Mouse (Mus musculus) cerebellum, postnatal 4 days (tissue): ENCODE data around the gene Foxq1.

Source experiments
- DNase-seq, 2 experiments: peaks; one replicate each; pipeline ENCODE4 v3.0.0; 2022; ENCODE audit warnings: low spot score in 2 of 2, mixed read lengths in 1 of 2

The Foxq1 gene

GRCm38 (mm10) chr13:31572806-31573508, 17.0 kb downstream of the Foxq1 start:
- DNase-seq, result no peak

- DNase-seq, result no peak
Measured at GRCm38 (mm10) chr13:31574627-31575026, 18.7 kb downstream of the Foxq1 start.

- no peak for DNase-seq
Measured at GRCm38 (mm10) chr13:31576696-31577095, 20.8 kb downstream of the Foxq1 start.

GRCm38 (mm10) chr13:31577576-31577975, 21.6 kb downstream of the Foxq1 start:
- no peak for DNase-seq

- DNase-seq, result no peak
Measured at GRCm38 (mm10) chr13:31578389-31578788, 22.5 kb downstream of the Foxq1 start.

- DNase-seq, result no peak
Measured at GRCm38 (mm10) chr13:31579866-31580265, 23.9 kb downstream of the Foxq1 start.

- no peak for DNase-seq
Measured at GRCm38 (mm10) chr13:31587341-31587740, 31.4 kb downstream of the Foxq1 start.

- no peak for DNase-seq
Measured at GRCm38 (mm10) chr13:31599576-31599975, 43.6 kb downstream of the Foxq1 start.

GRCm38 (mm10) chr13:31603964-31604363, 48.0 kb downstream of the Foxq1 start:
- DNase-seq, result no peak
